Comparison of ENCODE assay signal across 22 mouse cellular contexts in the genomic region with DNA sequence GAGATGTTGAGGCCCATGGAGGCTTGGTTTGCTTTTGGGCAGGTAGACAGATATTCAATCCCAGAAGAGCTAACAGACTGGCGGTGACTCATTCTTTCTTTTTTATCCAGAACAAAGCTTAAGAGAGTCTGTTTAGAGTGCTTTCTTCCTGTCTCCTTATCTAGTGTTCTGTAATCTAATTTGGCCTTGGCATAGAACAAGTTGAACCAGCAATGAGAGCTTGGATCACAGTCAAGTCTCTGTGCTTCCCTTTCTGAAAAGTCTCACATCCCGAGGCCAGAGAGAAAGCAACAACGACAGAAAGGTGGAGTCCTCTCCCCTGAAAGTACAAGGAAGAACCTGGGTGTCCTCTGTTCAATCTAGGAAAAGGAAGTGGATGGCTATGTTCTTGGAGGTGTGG.
DNase-seq lines count a peak whose midpoint lies in the region; ATAC-seq and TF ChIP-seq lines count a peak whose summit lies in the region.
"Had no signal": no experiment of that assay in that cellular context is flagged by ENCODE, and none has a peak within 500 bp of the region (broad histone marks: within the 10 kb centered on the region; RNA-seq: fewer than 3 reads in every experiment).

No protein-coding gene starts in this region.

- H3K9ac ChIP-seq in MEL (ENCODE audit: control insufficient read depth, low read depth, low read length, poor library complexity, severe bottlenecking): no peak overlapping the region
- H3K9ac ChIP-seq in lung, embryonic 16.5 days (ENCODE audit: low read length): no peak overlapping the region
- H3K9ac ChIP-seq: heart, embryonic 15.5 days; hindbrain, embryonic 13.5 days; liver, embryonic 12.5 days; neural tube, embryonic 13.5 days had no signal

- H3K4me2 ChIP-seq in lung, embryonic 16.5 days (ENCODE audit: low read depth, low read length): no peak overlapping the region
- H3K4me2 ChIP-seq: heart, embryonic 15.5 days; hindbrain, embryonic 13.5 days; liver, embryonic 12.5 days; midbrain, embryonic 11.5 days; neural tube, embryonic 13.5 days had no signal

- no peak for TF ChIP-seq POLR2A in MEL (IDR thresholded peaks at IDR 0.05; ENCODE audit: control insufficient read depth in 1 of 2, insufficient read depth in 1 of 2, low read depth in 1 of 2, low read length in 2 of 2, poor library complexity in 1 of 2)
- no peak for TF ChIP-seq POLR2A in thymus, adult 2 months (IDR thresholded peaks at IDR 0.05; ENCODE audit: control insufficient read depth, extremely low read depth, insufficient read depth, low read length, poor library complexity)

- H3K27me3 ChIP-seq in MEL (ENCODE audit: control insufficient read depth in 1 of 2, insufficient read depth in 2 of 2, low read length in 2 of 2): no peaks in the 10 kb centered on the region; a peak in 1 of 4 replicates
- H3K27me3 ChIP-seq in lung, embryonic 16.5 days (ENCODE audit: control insufficient read depth, insufficient read depth, low read depth, low read length): no peaks in the 10 kb centered on the region
- H3K27me3 ChIP-seq in thymus, adult 2 months (ENCODE audit: control insufficient read depth, insufficient read depth, low read length): no peaks in the 10 kb centered on the region
- H3K27me3 ChIP-seq: heart, embryonic 15.5 days; hindbrain, embryonic 13.5 days; liver, embryonic 12.5 days; neural tube, embryonic 13.5 days had no signal

- 0 out of 2 replicates have a peak, but pooled peaks have one; percentile 43 for ATAC-seq in lung, embryonic 16.5 days (ENCODE audit: low read depth)
- ATAC-seq in CD4-positive, CD25-positive, alpha-beta regulatory T cell, adult 4 months: no peak
- ATAC-seq: activated CD4-positive, CD25-positive, alpha-beta regulatory T cell, adult 4 months; liver, embryonic 12.5 days; Patski had no signal

- WGBS in lung, embryonic 16.5 days: 14% methylated on average over 3 of the region's 3 CpGs
- 72% methylated on average over 3 of the region's 3 CpGs for WGBS in thymus, adult 2 months

- H3K27ac ChIP-seq in MEL (ENCODE audit: control insufficient read depth, low read depth, low read length): no peak overlapping the region
- no peak overlapping the region for H3K27ac ChIP-seq in lung, embryonic 16.5 days (ENCODE audit: low read length)
- H3K27ac ChIP-seq in thymus, adult 2 months (ENCODE audit: control insufficient read depth, insufficient read depth, low read length): no peak overlapping the region
- H3K27ac ChIP-seq: forebrain, embryonic 10.5 days; heart, embryonic 15.5 days; hindbrain, embryonic 13.5 days; limb, embryonic 10.5 days; liver, embryonic 12.5 days; macrophage; neural tube, embryonic 13.5 days had no signal

- DNase-seq in heart, adult 8-10 months (ENCODE audit: low spot score): peak; percentile 19
- no peak for DNase-seq in heart, postnatal 25 days (ENCODE audit: low spot score)
- DNase-seq in MEL (ENCODE audit: low read depth, low spot score): peak; percentile 5
- peak; percentile 49 for DNase-seq in adrenal gland, postnatal 10 days
- DNase-seq in thymus, adult 2 months: no peak
- DNase-seq in gastrocnemius, adult 8-10 months (ENCODE audit: low spot score in 2 of 2): no peak
- DNase-seq: cerebellum, adult 18-20 months; kidney, postnatal 4 days; right cerebral cortex, postnatal 25 days; thymus, postnatal 4 days had no signal

- H3K79me2 ChIP-seq in MEL (ENCODE audit: control insufficient read depth, insufficient read depth, low read length, poor library complexity): no peaks in the 10 kb centered on the region

- no peaks in the 10 kb centered on the region for H3K9me3 ChIP-seq in MEL (replicated peaks; ENCODE audit: insufficient read depth, low read length)
- no peaks in the 10 kb centered on the region for H3K9me3 ChIP-seq in lung, embryonic 16.5 days (ENCODE audit: control insufficient read depth, low read length)
- H3K9me3 ChIP-seq: forebrain, embryonic 10.5 days; heart, embryonic 15.5 days; hindbrain, embryonic 13.5 days; limb, embryonic 10.5 days; liver, embryonic 12.5 days; neural tube, embryonic 13.5 days had no signal

- no peaks in the 10 kb centered on the region for H3K36me3 ChIP-seq in MEL (ENCODE audit: control insufficient read depth in 1 of 2, insufficient read depth in 2 of 2, low read length in 2 of 2)
- H3K36me3 ChIP-seq in lung, embryonic 16.5 days (ENCODE audit: control insufficient read depth, insufficient read depth, low read length): no peaks in the 10 kb centered on the region
- no peaks in the 10 kb centered on the region for H3K36me3 ChIP-seq in thymus, adult 2 months (ENCODE audit: control insufficient read depth, insufficient read depth, low read length)
- H3K36me3 ChIP-seq: forebrain, embryonic 10.5 days; heart, embryonic 15.5 days; hindbrain, embryonic 13.5 days; limb, embryonic 10.5 days; liver, embryonic 12.5 days; neural tube, embryonic 13.5 days had no signal

- intact Hi-C loops in heart, postnatal 25 days (cut with DNase I): no loop called here

- H3K4me3 ChIP-seq in MEL (ENCODE audit: control insufficient read depth in 1 of 2, insufficient read depth in 1 of 2, low read depth in 2 of 2, low read length in 2 of 2): no peak overlapping the region
- no peak overlapping the region for H3K4me3 ChIP-seq in lung, embryonic 16.5 days (ENCODE audit: low read length)
- no peak overlapping the region for H3K4me3 ChIP-seq in thymus, adult 2 months (ENCODE audit: control insufficient read depth, insufficient read depth, low read length)
- H3K4me3 ChIP-seq: forebrain, embryonic 10.5 days; heart, embryonic 15.5 days; hindbrain, embryonic 13.5 days; limb, embryonic 10.5 days; liver, embryonic 12.5 days; neural tube, embryonic 13.5 days had no signal

- no peak for TF ChIP-seq CTCF in MEL (IDR thresholded peaks at IDR 0.05 in 2 of 3, conservative IDR thresholded peaks at IDR 0.05 in 1 of 3; ENCODE audit: control insufficient read depth in 1 of 3, insufficient read depth in 1 of 3, low read depth in 2 of 3, low read length in 3 of 3, poor library complexity in 1 of 3, severe bottlenecking in 1 of 3)
- TF ChIP-seq CTCF in thymus, adult 2 months (IDR thresholded peaks at IDR 0.05; ENCODE audit: borderline replicate concordance, control insufficient read depth, extremely low read depth, insufficient read depth, low read length, poor library complexity): no peak

- TF ChIP-seq EP300 in MEL (IDR thresholded peaks at IDR 0.05; ENCODE audit: low read depth in 1 of 2, low read length in 2 of 2): no peak

- no peaks in the 10 kb centered on the region for H3K4me1 ChIP-seq in MEL (ENCODE audit: control insufficient read depth in 1 of 2, insufficient read depth in 2 of 2, low read length in 2 of 2)
- peaks cover 3% of the 10 kb centered on the region; the same call in 1 of the 2 replicates for H3K4me1 ChIP-seq in lung, embryonic 16.5 days (replicated peaks; ENCODE audit: control insufficient read depth, insufficient read depth, low read length)
- no peaks in the 10 kb centered on the region for H3K4me1 ChIP-seq in thymus, adult 2 months (replicated peaks; ENCODE audit: control insufficient read depth, insufficient read depth, low read length)
- H3K4me1 ChIP-seq: forebrain, embryonic 10.5 days; liver, embryonic 12.5 days had no signal

- no peak for TF ChIP-seq RAD21 in MEL (IDR thresholded peaks at IDR 0.05; ENCODE audit: low read depth, low read length)

TF ChIP-seq in MEL, 35 proteins besides CTCF, POLR2A, EP300 and RAD21:
- TF ChIP-seq POLR2AphosphoS5 (IDR thresholded peaks at IDR 0.05; ENCODE audit: borderline replicate concordance, low read depth, low read length) (no peak), UBTF (IDR thresholded peaks at IDR 0.05; ENCODE audit: borderline replicate concordance, insufficient read depth, low read depth, low read length) (no peak), MXI1 (IDR thresholded peaks at IDR 0.05; ENCODE audit: low read depth, low read length) (no peak), HCFC1 (IDR thresholded peaks at IDR 0.05; ENCODE audit: low read depth, low read length) (no peak), MAFK (IDR thresholded peaks at IDR 0.05; ENCODE audit: borderline replicate concordance, low read depth, low read length) (no peak), TBP (IDR thresholded peaks at IDR 0.05; ENCODE audit: low read depth, low read length) (no peak), MEF2A (IDR thresholded peaks at IDR 0.05; ENCODE audit: extremely low read depth, insufficient replicate concordance, low read depth, low read length, poor library complexity, severe bottlenecking) (no peak), MYB (IDR thresholded peaks at IDR 0.05; ENCODE audit: low read depth, low read length) (no peak), MAX (IDR thresholded peaks at IDR 0.05; ENCODE audit: low read length) (no peak)

Comparison
In these comparisons a context has a peak if more than half of its experiments do, and no peak if none do; other contexts are left out.
1. DNase-seq: peak in heart, adult 8-10 months (single experiment), MEL (single experiment) and adrenal gland, postnatal 10 days (single experiment); none in heart, postnatal 25 days (single experiment), thymus, adult 2 months (single experiment) and gastrocnemius, adult 8-10 months (0 of 2).